Mouse (Mus musculus) Patski (cell line): Measurements from ENCODE around the gene Fam129c. TPM values are rescaled to one million over a fixed set of nuclear protein-coding genes. Genes with fewer than 3 reads are reported as not detected.

ENCODE experiments used
- ATAC-seq: fragments of 100-300 bp; one replicate; pipeline ENCODE4 v1.8.0; 2021
- CTCF ChIA-PET: fragments of 350-600 bp; sonication (Branson Sonifier 250); formaldehyde crosslinking; loops from one replicate; lab custom pipeline; 2022; ENCODE audit warnings: inconsistent platforms; lab: Charles Lee
- POLR2A ChIA-PET: fragments of 350-600 bp; sonication (Branson Sonifier 250); formaldehyde crosslinking; loops from one replicate; lab custom pipeline; 2022; ENCODE audit warnings: antibody characterized with exemption, inconsistent platforms; lab: Charles Lee
- DNase-seq: peaks from one replicate; pipeline ENCODE4 v3.0.0-alpha.2; 2011; ENCODE audit warnings: low read depth, low spot score
- H3K27me3 ChIP-seq: fragments of 371-371 bp; one replicate; pipeline ENCODE4 v1.5.1; 2021
- CTCF ChIP-seq: fragments of 100-300 bp; IDR thresholded peaks from one replicate; pipeline ENCODE4 v1.5.1; 2021
- in situ Hi-C: fragments of 300-500 bp; cut with MboI; formaldehyde crosslinking; loops from 3 replicates; pipeline ENCODE4 v1.11.1; 2018; ENCODE audit warnings: low pct_unique_long_range_greater_than_20kb, mixed read lengths
- polyA plus RNA-seq: library from polyadenylated mRNA; unstranded; gene quantifications from one replicate; pipeline ENCODE4 v1.2.3, GENCODE M21; 2021

The Fam129c gene
- polyA plus RNA-seq, 1 experiment from 2014 or later: 10.8 TPM

DNA sequence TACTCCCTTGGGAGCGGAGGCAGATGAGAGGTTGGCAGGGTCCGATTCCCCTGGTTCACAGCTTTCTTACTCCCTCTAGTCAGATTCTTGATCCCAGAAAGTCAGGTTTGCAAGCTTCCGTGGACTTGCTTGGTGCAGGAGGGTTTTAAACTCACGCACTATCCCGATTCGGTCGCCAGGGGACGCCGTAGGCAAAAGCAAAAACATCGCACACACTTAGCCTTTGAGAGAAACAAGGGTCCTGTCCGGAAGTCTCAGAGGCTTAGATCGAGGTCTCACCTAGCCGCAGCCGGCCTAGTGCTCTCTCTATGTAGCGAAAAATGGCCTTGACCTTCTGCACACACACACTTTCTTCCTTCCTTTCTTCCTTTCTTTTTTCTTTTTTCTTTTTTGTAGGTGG is 36.0 kb upstream of the Fam129c start:
- no peak for TF ChIP-seq CTCF
- ChIA-PET CTCF (interaction anchor here (1.1 to 5.6 kb wide), 12 partner anchors 9 to 111 kb away, joined by 4 to 49 read pairs (median 10); partner anchors contain the start of genes Colgalt1 and Pgls), POLR2A (interaction anchor here (0.5 to 2.2 kb wide), 3 partner anchors 30 to 38 kb away, joined by 3 to 12 read pairs (median 6); partner anchors contain the start of gene Pgls)
- in situ Hi-C loops: loop anchor here (5.0 kb wide), 2 partner anchors 41 to 101 kb away; no protein-coding TSS in a partner anchor
- DNase-seq (no peak), ATAC-seq (peak; percentile 22)
- H3K27me3 ChIP-seq: no peaks in the 10 kb centered on the region

DNA sequence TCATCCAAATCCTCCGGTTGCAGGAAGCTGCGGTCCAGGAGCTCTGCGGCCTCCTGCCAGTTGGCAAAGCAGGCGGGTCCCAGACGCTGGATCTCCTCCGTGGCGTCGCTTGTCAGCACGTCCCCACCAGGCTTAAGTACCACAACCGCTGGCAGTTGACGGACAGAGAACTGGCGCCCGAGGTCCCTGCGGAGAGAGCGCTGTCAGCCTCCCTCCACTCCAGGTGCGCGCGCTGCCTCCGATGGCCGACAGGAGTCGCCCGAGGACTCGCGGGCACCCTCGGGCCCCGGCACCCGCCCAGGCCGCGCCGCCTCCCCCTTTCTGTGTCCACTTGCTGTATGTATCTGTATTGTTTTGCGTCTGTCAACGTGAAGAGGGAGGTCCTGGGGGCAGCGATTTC is 34.7 kb upstream of the Fam129c start:
- no peak for DNase-seq
- ATAC-seq: no peak
- CTCF ChIA-PET: interaction anchor here (0.9 to 5.6 kb wide), 16 partner anchors 7 to 100 kb away, joined by 3 to 49 read pairs (median 6); partner anchors contain the start of gene Pgls
- TF ChIP-seq CTCF: no peak
- in situ Hi-C loops: loop anchor here (5.0 kb wide), 2 partner anchors 40 to 100 kb away; no protein-coding TSS in a partner anchor
- H3K27me3 ChIP-seq: no peaks in the 10 kb centered on the region
- POLR2A ChIA-PET: interaction anchor here (1.8 to 2.2 kb wide), 3 partner anchors 29 to 37 kb away, joined by 6 to 15 read pairs (median 12); partner anchors contain the start of gene Pgls

DNA sequence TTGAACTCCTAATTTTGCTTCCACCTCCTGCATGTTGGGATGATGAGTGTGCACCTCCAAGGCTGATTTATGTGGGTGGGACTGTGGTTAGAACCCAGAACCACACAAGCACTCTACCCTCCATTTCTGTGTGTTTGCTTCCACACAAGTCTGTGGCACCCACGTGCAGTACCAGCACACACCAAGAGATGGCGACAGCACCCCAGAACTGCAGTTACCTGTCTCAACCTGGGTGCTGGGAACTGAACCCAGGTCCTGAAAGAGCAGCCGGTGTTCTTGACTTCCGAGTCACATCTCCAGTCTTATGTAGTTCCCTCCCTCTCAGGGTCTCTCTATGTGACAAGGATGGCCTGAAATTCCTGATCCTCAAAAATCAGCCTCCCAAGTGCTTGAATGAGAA is 33.5 kb upstream of the Fam129c start:
- no peaks in the 10 kb centered on the region for H3K27me3 ChIP-seq
- ChIA-PET POLR2A (interaction anchor here (1.8 kb wide), 1 partner anchor 31 kb away, joined by 15 read pairs; no protein-coding TSS in a partner anchor), CTCF (interaction anchor here (1.1 to 5.6 kb wide), 3 partner anchors 27 to 97 kb away, joined by 6 to 49 read pairs (median 12); partner anchors contain the start of gene Pgls)
- in situ Hi-C loops: loop anchor here (5.0 kb wide), 2 partner anchors 38 to 98 kb away; no protein-coding TSS in a partner anchor
- ATAC-seq: no peak
- no peak for TF ChIP-seq CTCF
- no peak for DNase-seq

DNA sequence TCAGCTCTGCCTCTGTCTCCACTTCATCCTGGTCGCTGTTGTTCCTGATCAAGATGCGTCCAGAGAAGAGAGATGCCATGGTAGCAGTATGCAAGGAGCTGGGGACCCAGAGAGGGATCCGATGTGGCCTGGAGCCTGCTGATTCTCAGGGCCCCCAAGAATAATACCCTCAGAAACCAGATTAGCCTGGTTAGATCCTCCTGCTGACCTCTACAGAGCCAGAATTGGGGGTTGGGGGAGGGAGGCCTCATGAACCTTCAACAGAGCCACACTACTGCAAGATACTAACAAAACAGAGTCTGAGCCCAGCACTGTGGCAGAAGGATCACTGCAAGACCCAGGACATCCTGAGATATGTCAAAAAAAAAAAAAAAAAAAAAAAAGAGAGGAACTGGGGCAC is 30.9 kb upstream of the Fam129c start, which contains the start of gene Nxnl1:
Gene Nxnl1 (minus strand): TSS at position 101 of the 400 bp plus-strand sequence.
- ATAC-seq (no peak), DNase-seq (no peak)
- ChIA-PET CTCF (interaction anchor here (1.5 kb wide), 1 partner anchor 94 kb away, joined by 6 read pairs; no protein-coding TSS in a partner anchor), POLR2A (no interaction called here)
- no peak for TF ChIP-seq CTCF
- H3K27me3 ChIP-seq: no peaks in the 10 kb centered on the region
- in situ Hi-C loops: no loop called here

DNA sequence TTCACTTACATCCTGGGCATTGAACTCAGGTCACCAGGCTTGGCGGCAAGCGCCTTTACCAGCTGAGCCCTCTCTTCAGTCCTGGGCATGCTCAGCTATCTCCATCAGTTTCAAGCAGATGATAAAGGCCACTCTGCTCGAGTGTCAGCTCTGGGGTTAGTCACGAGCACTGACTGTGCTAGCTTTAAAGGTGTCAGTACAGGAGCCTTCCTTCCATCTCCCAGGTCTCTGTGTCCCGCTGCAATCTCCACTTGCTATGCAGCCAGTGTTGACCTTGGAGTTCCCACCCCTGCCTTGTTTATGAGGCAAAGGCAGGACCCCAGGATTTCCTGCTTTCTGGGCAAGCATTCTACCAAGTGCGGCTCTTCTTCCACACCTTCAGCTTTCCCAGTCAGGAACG is 29.9 kb upstream of the Fam129c start:
- ATAC-seq (no peak), DNase-seq (no peak)
- CTCF ChIA-PET: interaction anchor here (1.4 to 2.4 kb wide), 4 partner anchors 25 to 93 kb away, joined by 3 to 9 read pairs (median 6); no protein-coding TSS in a partner anchor
- H3K27me3 ChIP-seq: no peaks in the 10 kb centered on the region
- POLR2A ChIA-PET: interaction anchor here (4.0 kb wide), 1 partner anchor 27 kb away, joined by 12 read pairs; no protein-coding TSS in a partner anchor
- in situ Hi-C loops: no loop called here
- TF ChIP-seq CTCF: no peak

DNA sequence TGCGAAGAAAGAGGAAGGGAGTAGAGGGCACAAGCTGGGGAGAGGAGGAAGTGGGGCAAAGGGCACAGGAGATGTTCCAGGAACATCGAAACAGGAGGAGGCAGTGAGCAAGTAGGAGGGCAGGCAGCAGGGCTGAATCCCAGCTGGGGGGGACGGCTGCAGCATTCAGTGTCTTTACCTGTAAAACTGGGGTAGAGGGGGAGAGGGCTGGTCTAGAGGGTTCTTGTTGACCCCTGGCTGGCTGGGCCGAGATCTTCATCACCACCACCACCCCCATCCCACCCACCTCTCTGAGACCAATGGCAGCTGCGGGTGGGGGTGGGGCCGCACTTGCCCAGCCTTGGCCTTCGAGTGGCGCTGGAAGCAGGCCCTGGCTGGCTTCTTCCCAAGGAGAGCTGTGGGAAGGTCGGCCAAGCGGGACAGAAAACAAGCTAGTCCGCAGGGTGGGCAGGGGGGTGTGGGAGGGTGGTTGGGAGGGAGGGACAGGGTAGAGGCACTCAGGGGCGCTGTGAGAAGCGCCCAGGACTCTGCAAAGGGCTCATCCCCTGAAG is 29.0 kb upstream of the Fam129c start, which contains the start of gene Slc27a1:
Gene Slc27a1 (plus strand): TSS at position 496 of the 551 bp plus-strand sequence.
- no peaks in the 10 kb centered on the region for H3K27me3 ChIP-seq
- in situ Hi-C loops: no loop called here

DNA sequence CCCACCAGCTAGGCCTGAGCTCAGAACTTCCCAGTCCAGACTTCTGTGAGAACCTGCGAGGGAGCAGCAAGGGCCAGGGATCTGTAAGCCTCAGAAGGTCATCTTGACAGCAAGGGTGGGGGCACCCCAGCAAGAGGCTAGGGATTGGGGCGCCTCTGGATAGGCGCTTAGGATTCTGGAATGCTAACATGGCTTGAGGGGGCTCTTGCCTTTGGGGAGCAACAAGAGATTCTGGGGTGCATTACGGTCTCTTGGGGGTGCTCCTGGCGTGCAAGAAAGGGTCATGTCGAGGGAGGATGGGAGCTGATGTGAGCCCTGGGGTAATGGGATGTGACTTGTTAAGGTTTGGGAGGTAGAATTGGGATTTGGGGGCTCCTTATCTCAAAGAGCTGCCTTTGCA is 28.5 kb upstream of the Fam129c start:
- no peak for ATAC-seq
- no peaks in the 10 kb centered on the region for H3K27me3 ChIP-seq
- in situ Hi-C loops: no loop called here
- no peak for DNase-seq
- ChIA-PET POLR2A (interaction anchor here (0.7 to 4.0 kb wide), 6 partner anchors 9 to 77 kb away, joined by 3 to 12 read pairs (median 6); partner anchors contain the start of gene Pgls), CTCF (interaction anchor here (0.9 to 2.4 kb wide), 6 partner anchors 13 to 92 kb away, joined by 3 to 9 read pairs (median 4); no protein-coding TSS in a partner anchor)
- no peak for TF ChIP-seq CTCF

More for the DNA sequence above, 29.0 kb upstream of the Fam129c start, which contains the start of gene Slc27a1:
- no peak for TF ChIP-seq CTCF
- DNase-seq (no peak), ATAC-seq (no peak)
- ChIA-PET CTCF (interaction anchor here (0.9 to 2.4 kb wide), 6 partner anchors 13 to 92 kb away, joined by 3 to 9 read pairs (median 4); no protein-coding TSS in a partner anchor), POLR2A (interaction anchor here (0.7 to 4.0 kb wide), 4 partner anchors 10 to 78 kb away, joined by 3 to 12 read pairs (median 10); partner anchors contain the start of gene Pgls)

DNA sequence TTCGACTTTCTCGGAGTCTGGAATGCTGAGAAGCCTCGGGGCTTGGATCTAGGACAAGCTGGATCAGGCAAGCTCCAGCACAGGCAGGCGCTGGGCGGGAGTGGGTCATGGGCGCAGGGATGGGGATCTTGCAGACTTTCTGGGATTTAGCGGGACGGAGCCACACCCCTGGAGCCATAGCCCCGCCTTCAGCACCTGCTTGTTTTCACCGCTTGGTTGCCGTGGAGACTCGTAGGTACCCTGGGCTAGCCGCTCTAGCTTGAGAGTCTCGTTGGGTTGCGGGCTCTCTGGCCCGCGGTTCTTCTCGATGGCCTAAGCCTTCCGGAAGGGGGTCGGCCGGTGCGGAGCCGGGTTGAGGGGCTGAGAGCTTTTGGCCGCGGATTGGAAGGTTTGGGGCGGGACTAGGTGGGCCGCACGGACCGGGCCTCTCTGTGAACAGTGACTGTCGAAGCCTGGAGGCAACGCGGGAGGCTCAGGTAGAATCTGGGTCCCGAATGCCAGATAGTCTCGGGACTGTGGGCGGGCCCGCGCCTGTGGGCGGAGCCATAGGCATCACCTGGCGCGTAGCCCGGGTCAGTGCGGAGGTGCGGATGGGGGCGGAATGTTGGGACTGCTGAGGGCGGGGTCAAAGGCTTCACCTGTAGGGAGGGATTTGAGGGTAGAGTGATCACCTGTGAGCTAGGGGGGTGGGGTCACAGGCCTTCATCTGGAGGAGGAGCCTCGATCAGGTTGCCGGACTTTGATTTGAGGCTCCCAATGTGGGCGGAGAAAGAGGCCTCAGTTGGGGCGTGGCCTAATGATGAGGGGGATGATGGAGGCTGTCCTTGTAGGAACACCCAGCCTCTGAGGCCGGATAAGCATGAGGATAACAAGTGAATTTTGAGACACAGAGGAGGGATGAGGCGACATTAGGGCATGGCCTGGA is 27.8 kb upstream of the Fam129c start:
- CTCF ChIA-PET: interaction anchor here (0.8 to 2.4 kb wide), 7 partner anchors 8 to 91 kb away, joined by 3 to 9 read pairs (median 4); no protein-coding TSS in a partner anchor
- in situ Hi-C loops: no loop called here
- H3K27me3 ChIP-seq: no peaks in the 10 kb centered on the region
- POLR2A ChIA-PET: interaction anchor here (1.0 to 4.0 kb wide), 6 partner anchors 8 to 25 kb away, joined by 3 to 12 read pairs (median 8); partner anchors contain the start of gene Pgls
- ATAC-seq (peak; percentile 42), DNase-seq (no peak)
- TF ChIP-seq CTCF: no peak

DNA sequence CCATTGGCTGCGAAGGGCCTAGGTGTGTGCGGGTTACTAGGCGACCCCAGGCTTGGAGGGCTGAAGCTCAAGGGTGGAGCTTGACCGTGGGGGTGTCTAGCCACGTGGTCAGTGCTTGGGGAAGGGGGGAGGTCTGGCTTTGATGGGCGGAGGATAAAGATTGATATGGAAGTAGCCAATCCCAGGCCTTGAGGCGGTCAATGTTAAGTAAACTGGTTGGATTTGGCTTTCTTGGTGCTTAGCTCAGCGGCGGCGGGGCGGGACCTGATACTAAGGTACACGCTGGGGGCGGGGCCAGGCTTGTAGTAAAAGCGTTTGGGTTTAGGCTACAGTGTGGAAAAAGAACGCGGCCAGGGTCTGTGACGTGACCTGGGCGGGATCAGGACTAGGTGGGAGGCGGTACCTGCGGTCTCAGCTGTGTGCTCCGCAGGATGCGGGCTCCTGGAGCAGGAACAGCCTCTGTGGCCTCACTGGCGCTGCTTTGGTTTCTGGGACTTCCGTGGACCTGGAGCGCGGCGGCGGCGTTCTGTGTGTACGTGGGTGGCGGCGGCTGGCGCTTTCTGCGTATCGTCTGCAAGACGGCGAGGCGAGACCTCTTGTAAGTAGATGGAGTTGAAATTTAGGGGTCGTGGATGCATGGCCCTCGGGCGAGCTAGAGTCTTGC is 27.0 kb upstream of the Fam129c start:
- no peak for TF ChIP-seq CTCF
- CTCF ChIA-PET: interaction anchor here (0.8 to 1.1 kb wide), 5 partner anchors 9 to 91 kb away, joined by 3 to 4 read pairs (median 3); no protein-coding TSS in a partner anchor
- in situ Hi-C loops: no loop called here
- peak; percentile 70 for ATAC-seq
- POLR2A ChIA-PET: interaction anchor here (1.2 to 4.0 kb wide), 2 partner anchors 21 to 24 kb away, joined by 6 to 12 read pairs; partner anchors contain the start of gene Pgls
- no peaks in the 10 kb centered on the region for H3K27me3 ChIP-seq
- peak; percentile 86 for DNase-seq
